Mouse (Mus musculus) ES-E14 (cell line): ENCODE data around the gene Lin37. TPM values are rescaled to one million over a fixed set of nuclear protein-coding genes. Genes with fewer than 3 reads are reported as not detected.
A peak's percentile ranks its signal among the peaks of the same experiment; 100 is the strongest.

Source experiments
- DNase-seq: peaks from one replicate; pipeline ENCODE4 v3.0.0-alpha.2; 2013; ENCODE audit warnings: low read depth, low spot score
- H3K27ac ChIP-seq: 2 replicates; pipeline ENCODE4 v1.5.1; 2012; ENCODE audit warnings: low read depth, mild to moderate bottlenecking, low read length, moderate library complexity, mixed read lengths; ENCODE audit not compliant: poor library complexity, insufficient read depth, severe bottlenecking
- H3K36me3 ChIP-seq: 2 replicates; pipeline ENCODE4 v1.6.1; 2012; ENCODE audit warnings: mild to moderate bottlenecking, low read length, moderate library complexity, mixed read lengths; ENCODE audit not compliant: control insufficient read depth, poor library complexity, insufficient read depth, severe bottlenecking
- H3K4me1 ChIP-seq, 2 experiments: fragments of 150-350 bp in 1 of 2; sonication (generic) in 1 of 2; 2 replicates each; pipeline ENCODE4 v1.6.1; 2012; ENCODE audit warnings: low read length in 2 of 2, mild to moderate bottlenecking in 1 of 2, mixed read lengths in 1 of 2; ENCODE audit not compliant: control insufficient read depth in 2 of 2, insufficient read depth in 2 of 2, poor library complexity in 1 of 2
- H3K4me3 ChIP-seq, 2 experiments: fragments of 150-350 bp in 1 of 2; sonication (generic) in 1 of 2; 2 replicates each; pipeline ENCODE4 v1.5.1; 2012; ENCODE audit warnings: low read length in 2 of 2, low read depth in 1 of 2, mild to moderate bottlenecking in 1 of 2, mixed read lengths in 1 of 2; ENCODE audit not compliant: insufficient read depth in 1 of 2, poor library complexity in 1 of 2, severe bottlenecking in 1 of 2
- H3K9ac ChIP-seq: 2 replicates; pipeline ENCODE4 v1.6.1; 2012; ENCODE audit warnings: low read depth, mild to moderate bottlenecking, low read length, mixed read lengths; ENCODE audit not compliant: poor library complexity, insufficient read depth, severe bottlenecking
- H3K9me3 ChIP-seq: fragments of 150-350 bp; sonication (generic); 2 replicates; pipeline ENCODE4 v1.6.1; 2012; ENCODE audit warnings: low read depth, mild to moderate bottlenecking, low read length; ENCODE audit not compliant: control insufficient read depth, insufficient read depth
- CHD2 ChIP-seq: IDR thresholded peaks from 2 replicates; pipeline ENCODE4 v1.6.1; 2014; ENCODE audit warnings: mild to moderate bottlenecking, low read depth, low read length, inconsistent platforms
- HCFC1 ChIP-seq: IDR thresholded peaks from 2 replicates; pipeline ENCODE4 v1.6.1; 2012; ENCODE audit warnings: low read length, inconsistent platforms, borderline replicate concordance; ENCODE audit not compliant: insufficient read depth
- MAFK ChIP-seq: IDR thresholded peaks from 2 replicates; pipeline ENCODE4 v1.6.1; 2014; ENCODE audit warnings: mild to moderate bottlenecking, low read depth, low read length, inconsistent platforms; ENCODE audit not compliant: insufficient read depth
- ZC3H11A ChIP-seq: IDR thresholded peaks from 2 replicates; pipeline ENCODE4 v1.6.1; 2012; ENCODE audit warnings: low read depth, mild to moderate bottlenecking, inconsistent platforms, low read length, borderline replicate concordance
- ZNF384 ChIP-seq: IDR thresholded peaks from 2 replicates; pipeline ENCODE4 v1.6.1; 2012; ENCODE audit warnings: low read depth, low read length, inconsistent platforms
- in situ Hi-C, 2 experiments: fragments of 600-800 bp; cut with MboI; formaldehyde crosslinking; loops; one replicate each; pipeline ENCODE4 v1.15.1; 2025; ENCODE audit warnings: low sequenced_read_pairs in 2 of 2, inconsistent platforms in 1 of 2; ENCODE audit not compliant: unreplicated experiment in 2 of 2
- total RNA-seq: library from RNA; depleted of rRNA; stranded (reverse); fragments of 300-350 nt; gene quantifications from 2 replicates; pipeline ENCODE4 v1.2.3, GENCODE M21; 2012

Lin37 gene
- total RNA-seq, 1 experiment, result 12.4 TPM

DNA sequence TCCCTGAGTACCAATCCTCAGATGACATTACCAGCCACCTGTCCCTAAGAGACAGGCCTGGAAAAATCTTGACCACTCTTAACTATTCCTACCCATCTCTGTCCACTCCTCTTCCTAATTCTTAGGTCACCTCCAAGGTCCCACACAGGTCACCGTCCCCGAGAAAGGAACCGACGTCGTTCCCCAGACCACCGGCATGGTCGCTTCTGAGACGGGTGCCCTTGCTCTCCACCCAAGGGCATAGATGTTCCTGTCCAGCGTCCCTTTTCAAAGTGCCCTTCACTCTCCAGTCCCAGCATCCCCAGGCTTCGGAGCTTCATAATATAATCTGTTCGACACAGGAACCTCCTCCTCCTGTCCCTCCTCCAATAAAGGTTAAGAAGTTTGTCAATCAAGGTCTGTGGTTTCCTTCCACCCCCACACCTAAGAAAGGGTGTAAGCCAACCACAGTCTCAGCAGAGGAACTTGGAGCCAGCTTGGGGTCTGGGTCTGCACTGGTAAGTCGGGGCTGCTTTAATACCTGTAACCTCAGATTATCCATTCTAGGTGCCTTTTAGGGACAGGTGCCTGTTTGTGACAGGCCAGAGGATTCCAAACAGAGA, 5.4 kb upstream of the Lin37 start, which contains the start of gene Igflr1:
Gene Igflr1 (plus strand): TSS at position 458 of the 602 bp plus-strand sequence.
- TF ChIP-seq ZNF384 (no peak), ZC3H11A (no peak), HCFC1 (no peak), CHD2 (no peak), MAFK (no peak)
- Histone ChIP-seq H3K9me3 (no peaks in the 10 kb centered on the region), H3K27ac (no peak within 1 kb of the TSS), H3K4me1 (peaks cover 1 to 19% of the 10 kb centered on the region in 2 experiments; a peak in 2 of 4 replicates), H3K9ac (peak within 1 kb of the TSS; percentile 20; the same call in 1 of the 2 replicates), H3K36me3 (peaks cover 22% of the 10 kb centered on the region), H3K4me3 (no peak within 1 kb of the TSS)
- DNase-seq, result no peak
- in situ Hi-C loops, result no loop called here

DNA sequence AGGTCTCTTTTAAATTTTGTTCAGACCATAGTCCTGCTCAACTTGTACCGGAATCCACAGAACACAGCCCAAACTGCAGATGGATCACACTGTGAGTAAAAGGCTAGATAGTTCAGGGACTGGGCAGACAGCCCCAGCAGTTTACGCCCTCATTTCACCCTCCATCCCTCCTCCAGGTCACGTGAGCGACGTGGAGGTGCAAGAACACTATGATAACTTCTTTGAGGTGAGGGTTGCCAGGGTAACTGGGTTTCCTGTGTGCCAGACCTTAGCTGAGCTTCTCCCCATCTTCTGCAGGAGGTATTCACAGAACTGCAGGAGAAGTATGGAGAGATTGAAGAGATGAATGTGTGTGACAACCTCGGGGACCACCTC, 4.3 kb upstream of the Lin37 start:
- in situ Hi-C loops, result no loop called here
- TF ChIP-seq CHD2 (no peak), MAFK (no peak), HCFC1 (no peak), ZNF384 (no peak), ZC3H11A (no peak)
- H3K27ac ChIP-seq, result no peak overlapping the region
- H3K36me3 ChIP-seq, result peaks cover 10% of the 10 kb centered on the region
- peak overlapping the region; percentile 20; the same call in 1 of the 2 replicates for H3K9ac ChIP-seq
- peak overlapping the region; percentile 97 to 99 for H3K4me3 ChIP-seq
- H3K4me1 ChIP-seq, result peaks cover 4 to 19% of the 10 kb centered on the region in 2 experiments; a peak in 2 of 4 replicates
- H3K9me3 ChIP-seq, result no peaks in the 10 kb centered on the region
- no peak for DNase-seq

DNA sequence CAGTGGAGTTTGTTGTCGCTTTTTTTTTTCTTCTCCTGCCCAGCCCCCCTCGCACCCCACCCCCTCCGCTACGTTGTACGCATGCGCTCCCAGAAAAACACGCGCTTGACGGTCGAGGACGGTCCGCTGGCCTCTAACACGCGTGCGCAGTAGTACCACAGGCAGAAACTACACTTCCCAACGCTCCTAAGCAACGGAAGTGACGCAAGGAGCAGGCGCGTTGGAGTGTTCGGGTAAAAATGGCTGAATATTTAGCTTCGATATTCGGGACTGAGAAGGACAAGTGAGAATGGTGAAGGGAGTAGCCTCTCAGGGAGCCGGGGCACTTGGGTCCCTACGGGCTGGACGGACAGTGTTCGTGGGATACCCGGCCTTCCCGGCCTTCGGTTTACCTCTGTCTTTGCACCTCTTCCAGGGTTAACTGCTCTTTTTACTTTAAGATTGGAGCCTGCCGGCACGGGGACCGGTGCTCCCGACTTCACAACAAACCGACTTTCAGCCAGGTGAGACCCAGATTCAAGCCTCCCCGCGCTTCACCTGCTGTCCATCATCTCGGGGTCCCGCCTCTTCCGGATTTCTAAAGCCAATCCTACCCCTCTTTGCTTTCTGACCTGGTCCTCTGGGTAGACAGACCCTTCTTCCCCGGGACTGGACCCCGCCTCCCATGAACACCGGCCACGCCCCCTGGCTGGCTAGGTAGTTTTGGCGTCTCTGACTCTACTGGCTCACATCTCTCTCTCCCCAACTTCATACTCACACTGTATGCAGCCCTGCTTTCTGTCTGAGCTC, 3.7 kb upstream of the Lin37 start, which contains the start of the genes U2af1l4, Gm49396 and Psenen:
Gene U2af1l4 (plus strand): TSS at position 185 of the 789 bp plus-strand sequence.
Gene Gm49396 (plus strand): TSS at position 228 of the 789 bp plus-strand sequence.
Gene Psenen (minus strand): TSS at position 511 of the 789 bp plus-strand sequence.
- peaks cover 4 to 22% of the 10 kb centered on the region in 2 experiments; a peak in 2 of 4 replicates for H3K4me1 ChIP-seq
- H3K36me3 ChIP-seq, result peaks cover 5% of the 10 kb centered on the region

DNA sequence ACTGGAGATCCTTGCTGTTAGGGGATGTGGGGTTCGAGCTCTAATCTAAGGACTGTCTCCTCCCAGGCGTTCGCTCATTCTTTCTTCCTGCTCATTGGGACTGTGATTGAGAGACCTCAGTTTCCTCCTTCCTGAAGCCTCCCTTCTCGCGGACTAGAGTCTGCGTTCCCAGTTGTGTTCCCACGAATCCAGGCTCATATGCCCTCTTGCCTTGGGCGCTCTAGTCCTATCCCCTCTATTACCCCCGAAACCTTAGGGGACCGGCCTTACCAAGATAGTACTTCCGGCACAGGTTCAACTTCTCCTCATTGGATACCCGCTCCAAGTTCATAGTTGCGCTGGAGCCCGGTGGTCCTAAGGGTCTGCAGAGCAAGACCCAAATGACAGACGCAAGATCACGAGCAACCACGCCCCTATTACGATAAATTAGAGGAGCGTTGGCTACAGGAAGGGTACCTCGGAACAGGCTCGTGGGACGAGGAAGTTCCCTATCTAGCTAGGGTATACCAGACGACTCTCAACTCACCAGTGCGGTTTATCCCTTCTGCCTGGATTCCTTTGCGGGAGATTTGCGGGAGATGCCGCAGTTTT, 3.0 kb upstream of the Lin37 start:
- H3K4me1 ChIP-seq, result peaks cover 4 to 26% of the 10 kb centered on the region in 2 experiments; a peak in 2 of 4 replicates
- DNase-seq, result no peak
- H3K9me3 ChIP-seq, result no peaks in the 10 kb centered on the region
- peaks cover 2% of the 10 kb centered on the region; the same call in 1 of the 2 replicates for H3K36me3 ChIP-seq
- peak overlapping the region; percentile 88 for H3K9ac ChIP-seq
- H3K4me3 ChIP-seq, result peak overlapping the region; percentile 97 to 99
- in situ Hi-C loops, result no loop called here
- peak overlapping the region; percentile 32; the same call in 1 of the 2 replicates for H3K27ac ChIP-seq
- TF ChIP-seq MAFK, result no peak
- no peak for TF ChIP-seq CHD2
- TF ChIP-seq ZC3H11A, result no peak
- no peak for TF ChIP-seq ZNF384
- no peak for TF ChIP-seq HCFC1

More for the DNA sequence above, 3.7 kb upstream of the Lin37 start, which contains the start of the genes U2af1l4, Gm49396 and Psenen:
- in situ Hi-C loops, result no loop called here
- Histone ChIP-seq H3K9ac (peak within 1 kb of the TSS; percentile 99), H3K4me3 (peak within 1 kb of the TSS; percentile 97 to 99), H3K27ac (peak within 1 kb of the TSS; percentile 99), H3K9me3 (no peaks in the 10 kb centered on the region)
- DNase-seq, result peak; percentile 95
- TF ChIP-seq CHD2 (no peak), ZC3H11A (no peak), ZNF384 (peak; percentile 82), HCFC1 (peak; percentile 95), MAFK (no peak)
